Mouse (Mus musculus) heart, postnatal 0 days (tissue): ENCODE measurements around the gene Map4k3. TPM values are rescaled to one million over a fixed set of nuclear protein-coding genes. Genes with fewer than 3 reads are reported as not detected.

Experiments used
- ATAC-seq: fragments of 200-750 bp; cut with Nextera tagmentation; 2 replicates; pipeline ENCODE4 v1.8.0; 2017; ENCODE audit warnings: low read depth, moderate number of reproducible peaks, moderate library complexity; ENCODE audit not compliant: insufficient read depth
- DNase-seq: peaks from one replicate; pipeline ENCODE4 v3.0.0-alpha.2; 2016; ENCODE audit warnings: low spot score
- H3K27ac ChIP-seq: fragments of 300-500 bp; sonication (generic); 2 replicates; pipeline ENCODE4 v1.5.1; 2014; ENCODE audit warnings: low read depth, mild to moderate bottlenecking
- H3K27me3 ChIP-seq: fragments of 300-500 bp; sonication (generic); 2 replicates; pipeline ENCODE4 v1.6.1; 2014; ENCODE audit warnings: low read length, mixed read lengths; ENCODE audit not compliant: control insufficient read depth, insufficient read depth
- H3K36me3 ChIP-seq: fragments of 300-500 bp; sonication (generic); replicated peaks from 2 replicates; pipeline ENCODE4 v1.6.1; 2014; ENCODE audit warnings: low read length, mixed read lengths; ENCODE audit not compliant: control insufficient read depth, insufficient read depth
- H3K4me1 ChIP-seq: fragments of 300-500 bp; sonication (generic); 2 replicates; pipeline ENCODE4 v1.6.1; 2014; ENCODE audit warnings: antibody characterized with exemption; ENCODE audit not compliant: control insufficient read depth, insufficient read depth
- H3K4me2 ChIP-seq: fragments of 300-500 bp; sonication (generic); 2 replicates; pipeline ENCODE4 v1.6.1; 2014; ENCODE audit warnings: low read depth, mild to moderate bottlenecking, low read length, moderate library complexity
- H3K4me3 ChIP-seq: fragments of 300-500 bp; sonication (generic); 2 replicates; pipeline ENCODE4 v1.5.1; 2014; ENCODE audit warnings: low read depth, low read length
- H3K9ac ChIP-seq: fragments of 300-500 bp; sonication (generic); replicated peaks from 2 replicates; pipeline ENCODE4 v1.6.1; 2014; ENCODE audit warnings: low read depth, low read length, mixed read lengths
- H3K9me3 ChIP-seq: fragments of 300-500 bp; sonication (generic); replicated peaks from 2 replicates; pipeline ENCODE4 v1.6.1; 2016; ENCODE audit warnings: low read length; ENCODE audit not compliant: control insufficient read depth
- CTCF ChIP-seq: IDR thresholded peaks from 2 replicates; pipeline ENCODE4 v1.5.1; 2016; ENCODE audit warnings: antibody characterized with exemption, control low read depth, low read depth
- EP300 ChIP-seq: IDR thresholded peaks from 2 replicates; pipeline ENCODE4 v1.6.1; 2016; ENCODE audit warnings: antibody characterized with exemption, low read depth
- WGBS: fragments of 180-500 bp; shearing (Covaris S2); extraction: QIAGEN DNeasy Blood & Tissue Kit; methylation state at CpG from one replicate; pipeline ENCODE4 v1.1.7; 2014; 5-methylcytosine and 5-hydroxymethylcytosine counted together
- polyA plus RNA-seq: library from polyadenylated mRNA; unstranded; fragments of >200 nt; fragmentation: Nextera tagmentation; extraction: Ambion mirVana; gene quantifications from 2 replicates; pipeline ENCODE4 v1.2.1, GENCODE M21; 2015
- total RNA-seq: library from RNA; depleted of rRNA; stranded (reverse); fragments of >200 nt; gene quantifications from 2 replicates; pipeline ENCODE4 v1.2.3, GENCODE M21; 2014; ENCODE audit warnings: low replicate concordance

The Map4k3 gene
- total and polyA plus RNA-seq, 2 experiments from 2014 or later: 16.7 to 38.0 TPM

- no peak for TF ChIP-seq EP300
- peak; percentile 73 for TF ChIP-seq CTCF
- Histone ChIP-seq H3K4me2 (peak overlapping the region; percentile 73), H3K9ac (peak overlapping the region; percentile 39; the same call in 1 of the 2 replicates), H3K4me3 (peak overlapping the region; percentile 63), H3K27ac (no peak overlapping the region), H3K9me3 (no peaks in the 10 kb centered on the region), H3K36me3 (no peaks in the 10 kb centered on the region), H3K4me1 (no peaks in the 10 kb centered on the region), H3K27me3 (no peaks in the 10 kb centered on the region)
- WGBS: 4% methylated on average over 35 of the region's 35 CpGs
- peak; percentile 86 for DNase-seq
- peak; percentile 89 for ATAC-seq
These were observed 174.7 kb downstream of the Map4k3 start for GRCm38 (mm10) chr17:80553318-80554270.

GRCm38 (mm10) chr17:80552653-80553052, 175.6 kb downstream of the Map4k3 start:
- DNase-seq (no peak), ATAC-seq (no peak)
- H3K27me3 ChIP-seq: no peaks in the 10 kb centered on the region
- 72% methylated on average over 4 of the region's 4 CpGs for WGBS
- TF ChIP-seq CTCF (no peak), EP300 (no peak)
- no peak overlapping the region for H3K4me3 ChIP-seq
- no peak overlapping the region for H3K9ac ChIP-seq
- 0 out of 2 replicates have a peak overlapping the region, but pooled peaks have one; percentile 73 for H3K4me2 ChIP-seq
- no peaks in the 10 kb centered on the region for H3K4me1 ChIP-seq
- H3K9me3 ChIP-seq: no peaks in the 10 kb centered on the region
- no peaks in the 10 kb centered on the region for H3K36me3 ChIP-seq
- no peak overlapping the region for H3K27ac ChIP-seq

- Histone ChIP-seq H3K4me1 (no peaks in the 10 kb centered on the region), H3K27me3 (no peaks in the 10 kb centered on the region), H3K27ac (no peak overlapping the region), H3K4me2 (no peak overlapping the region), H3K9ac (no peak overlapping the region), H3K4me3 (no peak overlapping the region), H3K36me3 (no peaks in the 10 kb centered on the region), H3K9me3 (no peaks in the 10 kb centered on the region)
- no peak for DNase-seq
- ATAC-seq: no peak
- no peak for TF ChIP-seq CTCF
- no peak for TF ChIP-seq EP300
- 76% methylated on average over 15 of the region's 15 CpGs for WGBS
These were observed 177.3 kb downstream of the Map4k3 start for GRCm38 (mm10) chr17:80550981-80551380.

GRCm38 (mm10) chr17:80546846-80547245, 181.4 kb downstream of the Map4k3 start:
- Histone ChIP-seq H3K4me2 (no peak overlapping the region), H3K4me3 (no peak overlapping the region), H3K27ac (no peak overlapping the region), H3K9ac (no peak overlapping the region), H3K9me3 (no peaks in the 10 kb centered on the region), H3K27me3 (no peaks in the 10 kb centered on the region), H3K36me3 (no peaks in the 10 kb centered on the region), H3K4me1 (no peaks in the 10 kb centered on the region)
- 84% methylated on average over 2 of the region's 2 CpGs for WGBS
- DNase-seq: no peak
- no peak for ATAC-seq
- TF ChIP-seq EP300: no peak
- no peak for TF ChIP-seq CTCF

- H3K9me3 ChIP-seq: no peaks in the 10 kb centered on the region
- H3K4me2 ChIP-seq: no peak overlapping the region
- no peaks in the 10 kb centered on the region for H3K4me1 ChIP-seq
- no peak overlapping the region for H3K27ac ChIP-seq
- no peaks in the 10 kb centered on the region for H3K36me3 ChIP-seq
- no peak for TF ChIP-seq EP300
- TF ChIP-seq CTCF: no peak
- no peak for DNase-seq
- ATAC-seq: no peak
- no peak overlapping the region for H3K4me3 ChIP-seq
- no peak overlapping the region for H3K9ac ChIP-seq
- 84% methylated on average over 8 of the region's 8 CpGs for WGBS
- no peaks in the 10 kb centered on the region for H3K27me3 ChIP-seq
These were observed 182.1 kb downstream of the Map4k3 start for GRCm38 (mm10) chr17:80546227-80546626.
